Mouse (Mus musculus): ENCODE data around the gene Tpk1. TPM values are rescaled to one million over a fixed set of nuclear protein-coding genes. Genes with fewer than 3 reads are reported as not detected.

Gene Tpk1
- total and polyA plus RNA-seq, 3 experiments: 3.5 to 12.6 TPM; not detected in 1

DNA sequence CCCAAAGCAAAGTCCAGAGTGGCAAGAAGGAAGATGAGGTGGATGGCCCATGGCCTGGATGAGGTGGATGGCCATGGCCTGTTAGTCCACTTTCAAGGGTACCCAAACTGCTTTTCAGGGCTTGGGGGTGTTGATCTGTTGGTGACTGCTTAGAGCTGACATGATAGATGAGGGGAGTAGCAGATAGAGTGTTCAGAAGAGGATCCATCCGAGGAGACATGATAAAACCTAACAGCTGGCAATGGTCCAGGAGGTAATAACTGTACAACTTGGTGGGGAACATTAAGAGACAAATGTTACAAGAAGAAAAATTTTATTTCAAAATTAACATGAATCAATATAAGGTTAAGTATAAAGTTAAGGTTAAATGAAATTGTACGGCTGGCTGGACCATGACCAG, 4.9 kb upstream of the Tpk1 start:
- no peak overlapping the region for H3K4me3 ChIP-seq (ENCODE audit: control insufficient read depth in 1 of 2, insufficient read depth in 1 of 2, low read depth in 2 of 2, low read length in 2 of 2)
- H3K9me3 ChIP-seq (replicated peaks; ENCODE audit: insufficient read depth, low read length): no peaks in the 10 kb centered on the region
- no peaks in the 10 kb centered on the region for H3K27me3 ChIP-seq (ENCODE audit: control insufficient read depth in 1 of 2, insufficient read depth in 2 of 2, low read length in 2 of 2)
- H3K36me3 ChIP-seq (ENCODE audit: control insufficient read depth in 1 of 2, insufficient read depth in 2 of 2, low read length in 2 of 2): peaks cover 0 to 30% of the 10 kb centered on the region in 2 experiments; a peak in 2 of 4 replicates
- H3K9ac ChIP-seq (ENCODE audit: control insufficient read depth, low read depth, low read length, poor library complexity, severe bottlenecking): no peak overlapping the region
- peak; percentile 60 for DNase-seq (ENCODE audit: low read depth, low spot score)
- H3K79me2 ChIP-seq (ENCODE audit: control insufficient read depth, insufficient read depth, low read length, poor library complexity): no peaks in the 10 kb centered on the region
- peaks cover 7 to 14% of the 10 kb centered on the region in 2 experiments for H3K4me1 ChIP-seq (ENCODE audit: control insufficient read depth in 1 of 2, insufficient read depth in 2 of 2, low read length in 2 of 2)
- peak; percentile 46; the same call in 1 of the 2 replicates for TF ChIP-seq GATA1 (IDR thresholded peaks at IDR 0.05; ENCODE audit: low read depth, low read length)
- 0 out of 2 replicates have a peak, but pooled peaks have one; percentile 20 for TF ChIP-seq TCF12 (IDR thresholded peaks at IDR 0.05; ENCODE audit: low read depth, low read length)
- TF ChIP-seq KAT2A (conservative IDR thresholded peaks at IDR 0.05; ENCODE audit: low read depth, low read length): no peak
- TF ChIP-seq EP300 (IDR thresholded peaks at IDR 0.05; ENCODE audit: low read depth in 1 of 2, low read length in 2 of 2): peak in 1 of 2 experiments; percentile 52; a peak in 2 of 4 replicates
- peak overlapping the region; percentile 43 for H3K27ac ChIP-seq (ENCODE audit: control insufficient read depth, low read depth, low read length)

DNA sequence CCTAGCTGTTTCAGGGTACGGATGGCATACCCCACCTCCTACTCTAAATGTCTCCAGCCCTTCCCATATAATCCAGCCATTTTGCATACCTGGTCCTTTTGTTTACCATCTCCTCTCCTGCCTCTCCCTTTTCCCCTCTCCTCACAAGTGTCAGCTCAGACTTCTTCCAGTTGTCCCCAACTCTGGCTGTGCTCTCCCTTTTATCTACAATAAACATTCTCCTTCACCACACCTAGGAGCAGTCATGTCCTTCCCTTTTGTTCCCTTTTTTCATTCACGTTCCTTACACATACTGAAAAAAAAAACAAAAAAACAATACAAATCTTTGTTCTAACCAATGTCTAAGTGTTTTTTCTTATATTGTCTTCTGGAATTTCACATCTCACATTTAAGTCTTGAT, 1.6 kb upstream of the Tpk1 start:
- Histone ChIP-seq H3K9ac (ENCODE audit: control insufficient read depth, low read depth, low read length, poor library complexity, severe bottlenecking) (no peak overlapping the region), H3K4me1 (ENCODE audit: control insufficient read depth in 1 of 2, insufficient read depth in 2 of 2, low read length in 2 of 2) (peaks cover 12 to 14% of the 10 kb centered on the region in 2 experiments), H3K27me3 (ENCODE audit: control insufficient read depth in 1 of 2, insufficient read depth in 2 of 2, low read length in 2 of 2) (no peaks in the 10 kb centered on the region), H3K36me3 (ENCODE audit: control insufficient read depth in 1 of 2, insufficient read depth in 2 of 2, low read length in 2 of 2) (peaks cover 0 to 36% of the 10 kb centered on the region in 2 experiments; a peak in 2 of 4 replicates), H3K79me2 (ENCODE audit: control insufficient read depth, insufficient read depth, low read length, poor library complexity) (peaks cover 5% of the 10 kb centered on the region; the same call in 1 of the 2 replicates), H3K4me3 (ENCODE audit: control insufficient read depth in 1 of 2, insufficient read depth in 1 of 2, low read depth in 2 of 2, low read length in 2 of 2) (peak overlapping the region; percentile 35 to 63), H3K9me3 (replicated peaks; ENCODE audit: insufficient read depth, low read length) (no peaks in the 10 kb centered on the region), H3K27ac (ENCODE audit: control insufficient read depth, low read depth, low read length) (0 out of 2 replicates have a peak overlapping the region, but pooled peaks have one; percentile 9)
- TF ChIP-seq ZNF384 (IDR thresholded peaks at IDR 0.05; ENCODE audit: low read depth, low read length): peak; percentile 62
- peak; percentile 10 to 41; a peak in 3 of 4 replicates for TF ChIP-seq EP300 (IDR thresholded peaks at IDR 0.05; ENCODE audit: low read depth in 1 of 2, low read length in 2 of 2)
- TF ChIP-seq RCOR1 (IDR thresholded peaks at IDR 0.05; ENCODE audit: low read depth, low read length): peak; percentile 37; the same call in 1 of the 2 replicates
- no peak for TF ChIP-seq NELFE (IDR thresholded peaks at IDR 0.05; ENCODE audit: low read depth, low read length)
- no peak for TF ChIP-seq MXI1 (IDR thresholded peaks at IDR 0.05; ENCODE audit: low read depth, low read length)
- TF ChIP-seq RAD21 (IDR thresholded peaks at IDR 0.05; ENCODE audit: low read depth, low read length): no peak
- TF ChIP-seq TAL1 (IDR thresholded peaks at IDR 0.05; ENCODE audit: low read length): 0 out of 2 replicates have a peak, but pooled peaks have one; percentile 15
- peak; percentile 51 for DNase-seq (ENCODE audit: low read depth, low spot score)

DNA sequence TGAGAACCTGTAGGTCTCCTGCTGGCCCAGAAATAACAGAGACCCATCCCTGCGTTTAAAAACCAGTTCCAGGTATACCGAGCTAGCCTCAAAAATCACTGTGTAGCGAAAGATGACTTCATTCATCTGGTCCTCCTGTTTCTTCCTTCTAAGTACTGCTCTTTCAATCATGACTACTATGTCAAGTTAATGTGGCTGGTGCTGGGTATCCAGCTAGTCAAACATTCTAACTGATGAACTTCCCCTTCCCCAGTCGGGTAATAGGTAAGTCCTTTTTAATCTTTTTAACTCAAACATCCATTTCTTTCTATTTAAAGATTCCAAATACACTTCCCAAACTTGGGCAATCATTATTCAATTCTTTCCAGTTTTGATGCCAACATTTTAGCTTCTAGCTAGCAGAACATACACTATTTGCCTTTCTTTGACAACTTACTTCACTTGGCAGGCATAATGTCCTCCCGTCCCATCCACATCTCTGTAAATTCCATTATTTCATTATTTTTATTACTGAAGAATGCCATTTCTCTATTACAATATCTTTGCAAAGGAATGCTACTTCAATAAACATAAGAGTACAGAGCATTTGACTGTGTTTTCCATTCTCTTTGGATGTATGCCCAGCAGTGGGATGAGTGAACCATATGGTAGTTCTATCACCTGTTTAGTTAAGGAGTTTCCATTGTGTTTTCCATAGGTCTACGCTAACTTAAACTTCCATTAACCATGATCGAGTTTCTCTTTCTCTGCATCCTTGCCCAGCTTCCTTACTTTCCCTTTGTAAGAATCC, 728 bp upstream of the Tpk1 start:
- peaks cover 12 to 18% of the 10 kb centered on the region in 2 experiments for H3K4me1 ChIP-seq (ENCODE audit: control insufficient read depth in 1 of 2, insufficient read depth in 2 of 2, low read length in 2 of 2)
- H3K27me3 ChIP-seq (ENCODE audit: control insufficient read depth in 1 of 2, insufficient read depth in 2 of 2, low read length in 2 of 2): no peaks in the 10 kb centered on the region
- peaks cover 5% of the 10 kb centered on the region; the same call in 1 of the 2 replicates for H3K79me2 ChIP-seq (ENCODE audit: control insufficient read depth, insufficient read depth, low read length, poor library complexity)
- TF ChIP-seq MXI1 (IDR thresholded peaks at IDR 0.05; ENCODE audit: low read depth, low read length) (0 out of 2 replicates have a peak, but pooled peaks have one; percentile 40), EP300 (IDR thresholded peaks at IDR 0.05; ENCODE audit: low read depth in 1 of 2, low read length in 2 of 2) (0 out of 4 replicates have a peak, but pooled peaks of 1 of the 2 experiments have one; percentile 7), CHD1 (IDR thresholded peaks at IDR 0.05; ENCODE audit: low read depth, low read length) (no peak), E2F4 (IDR thresholded peaks at IDR 0.05; ENCODE audit: borderline replicate concordance, low read depth, low read length) (no peak), ZKSCAN1 (IDR thresholded peaks at IDR 0.05; ENCODE audit: low read depth, low read length) (no peak)
- DNase-seq (ENCODE audit: low read depth, low spot score): peak; percentile 54
- H3K36me3 ChIP-seq (ENCODE audit: control insufficient read depth in 1 of 2, insufficient read depth in 2 of 2, low read length in 2 of 2): peaks cover 0 to 40% of the 10 kb centered on the region in 2 experiments; a peak in 2 of 4 replicates
- H3K4me3 ChIP-seq (ENCODE audit: control insufficient read depth in 1 of 2, insufficient read depth in 1 of 2, low read depth in 2 of 2, low read length in 2 of 2): peak overlapping the region; percentile 63 to 96
- peak overlapping the region; percentile 79 for H3K9ac ChIP-seq (ENCODE audit: control insufficient read depth, low read depth, low read length, poor library complexity, severe bottlenecking)
- no peaks in the 10 kb centered on the region for H3K9me3 ChIP-seq (replicated peaks; ENCODE audit: insufficient read depth, low read length)
- peak overlapping the region; percentile 56 for H3K27ac ChIP-seq (ENCODE audit: control insufficient read depth, low read depth, low read length)
